Mouse (Mus musculus): ENCODE data around the gene Dmrt1. TPM values are rescaled to one million over a fixed set of nuclear protein-coding genes. Genes with fewer than 3 reads are reported as not detected.

Dmrt1 gene
- polyA plus RNA-seq, 1 experiment from 2014 or later = not detected

DNA sequence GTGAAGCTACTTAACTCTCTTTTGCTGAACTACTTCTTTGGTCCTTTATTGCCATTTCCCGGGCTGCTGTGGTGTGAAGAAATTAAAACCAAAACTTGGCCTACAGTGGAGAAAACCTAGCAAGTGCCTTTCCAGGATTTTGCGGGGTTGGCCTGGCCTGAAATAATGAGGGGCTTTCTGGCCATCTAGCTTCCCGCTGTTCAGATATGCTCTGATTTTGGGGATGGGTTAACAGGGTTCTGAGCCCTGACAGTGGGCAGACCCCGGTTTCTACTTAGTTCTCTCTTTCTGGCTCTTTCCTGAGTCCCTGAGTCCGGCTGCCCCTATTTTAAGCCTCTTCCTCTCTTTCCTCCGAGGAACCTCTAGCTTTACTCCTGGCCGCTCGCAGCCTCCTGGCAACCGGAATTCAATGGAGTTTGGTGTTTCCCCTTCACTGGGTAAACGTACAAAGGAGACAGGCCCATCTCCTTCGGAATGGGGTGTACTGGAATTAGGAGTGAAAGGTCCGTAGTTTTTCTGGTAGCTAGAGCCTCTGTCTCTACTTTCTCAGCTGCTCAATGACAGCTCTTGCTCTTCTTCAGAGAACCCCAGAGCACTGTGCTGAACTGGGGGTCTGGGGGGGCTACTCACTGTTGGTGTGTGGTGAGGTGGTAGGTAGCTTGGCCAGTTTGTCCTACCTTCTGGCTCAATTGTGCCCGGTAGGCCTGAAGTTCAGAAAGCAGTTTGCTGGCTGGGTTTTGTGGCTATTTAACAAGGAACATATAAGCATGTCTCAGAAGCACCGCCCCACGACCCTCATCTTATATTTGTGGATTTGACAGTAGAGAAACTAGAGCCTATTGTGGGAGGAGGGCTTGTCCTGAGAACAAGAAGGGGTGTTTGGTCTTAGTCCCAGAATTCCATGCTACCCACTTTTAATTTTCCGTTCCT is 106.7 kb downstream of the Dmrt1 start:
- Histone ChIP-seq H3K4me3 (ENCODE audit: low read depth, low read length) (no peak overlapping the region), H3K27me3 (ENCODE audit: insufficient read depth, low read length) (peaks cover 96% of the 10 kb centered on the region), H3K27ac (ENCODE audit: low read depth) (no peak overlapping the region), H3K9me3 (ENCODE audit: low read length) (no peaks in the 10 kb centered on the region), H3K4me2 (ENCODE audit: low read depth, low read length) (no peak overlapping the region), H3K4me1 (ENCODE audit: insufficient read depth) (peaks cover 10% of the 10 kb centered on the region), H3K36me3 (replicated peaks; ENCODE audit: insufficient read depth, low read length) (no peaks in the 10 kb centered on the region), H3K9ac (replicated peaks) (no peak overlapping the region)
- DNase-seq (no peak), ATAC-seq (no peak)
- TF ChIP-seq EP300 (IDR thresholded peaks at IDR 0.05; ENCODE audit: low read depth) (no peak), CTCF (IDR thresholded peaks at IDR 0.05; ENCODE audit: low read depth) (no peak)
- 7% methylated on average over 16 of the region's 16 CpGs for WGBS (ENCODE audit: insufficient replicate concordance)

DNA sequence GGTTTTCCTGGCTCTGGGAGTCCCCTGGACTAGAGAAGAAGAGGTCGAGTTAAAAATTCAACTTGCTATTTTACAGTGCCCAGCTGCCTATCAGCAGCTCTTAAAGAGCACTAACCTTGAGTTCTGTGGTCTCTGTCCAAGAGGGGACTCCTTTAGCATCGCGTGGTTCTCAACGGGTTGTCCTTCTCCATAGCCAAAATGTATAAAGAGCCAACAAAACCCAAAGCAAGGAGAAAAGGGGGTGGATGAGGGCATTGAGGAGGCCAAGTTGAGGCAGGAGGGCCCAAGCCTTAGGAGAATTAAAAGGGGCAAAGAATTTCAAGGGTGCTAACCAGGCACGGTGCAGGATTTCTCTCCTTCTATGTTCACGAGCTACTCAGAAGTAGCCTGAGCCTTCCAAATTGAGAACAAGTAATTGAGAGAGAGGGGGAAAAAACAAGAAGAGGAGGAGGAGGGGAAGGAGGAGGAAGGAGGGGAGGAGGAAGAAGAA is 107.4 kb downstream of the Dmrt1 start:
- Histone ChIP-seq H3K9me3 (ENCODE audit: low read length) (no peaks in the 10 kb centered on the region), H3K27ac (ENCODE audit: low read depth) (no peak overlapping the region), H3K36me3 (replicated peaks; ENCODE audit: insufficient read depth, low read length) (no peaks in the 10 kb centered on the region), H3K27me3 (ENCODE audit: insufficient read depth, low read length) (peaks cover 90% of the 10 kb centered on the region), H3K4me1 (ENCODE audit: insufficient read depth) (peaks cover 10% of the 10 kb centered on the region), H3K4me3 (ENCODE audit: low read depth, low read length) (no peak overlapping the region), H3K9ac (replicated peaks) (no peak overlapping the region), H3K4me2 (ENCODE audit: low read depth, low read length) (no peak overlapping the region)
- no peak for DNase-seq
- WGBS (ENCODE audit: insufficient replicate concordance) = 5% methylated on average over 6 of the region's 6 CpGs
- TF ChIP-seq EP300 (IDR thresholded peaks at IDR 0.05; ENCODE audit: low read depth) (no peak), CTCF (IDR thresholded peaks at IDR 0.05; ENCODE audit: low read depth) (no peak)
- no peak for ATAC-seq

DNA sequence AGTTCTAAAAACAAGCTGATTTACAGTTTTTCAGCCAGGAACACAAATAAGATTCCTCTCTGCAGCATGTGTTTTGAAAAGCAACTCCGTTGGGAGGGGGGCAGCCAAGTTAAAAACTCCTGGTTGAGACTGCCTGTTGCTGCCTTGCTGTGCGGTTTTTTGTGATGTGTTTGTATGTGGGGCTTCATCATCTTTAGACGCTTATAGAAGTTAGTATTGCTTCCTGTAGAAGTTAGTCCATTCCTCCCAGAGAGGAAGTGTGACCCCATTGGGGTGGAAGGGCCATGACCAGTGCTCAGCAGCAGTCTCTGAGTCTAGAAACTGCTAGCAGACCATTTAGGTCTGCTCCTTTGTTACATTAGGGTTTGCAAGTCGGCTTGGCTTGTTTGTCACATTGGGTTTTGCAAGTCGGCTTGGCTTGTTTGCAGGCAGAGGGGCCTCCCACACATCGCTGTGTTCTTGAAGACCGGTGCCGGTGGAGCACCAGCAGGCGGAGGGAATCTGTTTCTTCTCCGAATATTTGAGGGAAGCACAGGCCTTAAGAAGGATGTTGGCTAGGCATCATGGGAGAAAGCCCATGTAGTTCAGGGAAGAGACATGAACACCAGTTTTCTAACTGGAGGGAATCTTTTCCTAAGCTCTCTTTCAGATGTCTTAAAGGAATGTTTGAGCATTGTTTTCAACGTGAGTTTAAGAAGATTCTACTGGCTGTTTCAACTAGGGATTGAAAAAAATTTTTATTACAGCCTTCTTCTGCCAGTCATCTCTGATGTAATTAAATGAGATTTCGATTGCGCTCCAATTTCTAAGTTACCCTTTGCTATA is 108.3 kb downstream of the Dmrt1 start:
- no peak for ATAC-seq
- Histone ChIP-seq H3K4me1 (ENCODE audit: insufficient read depth) (peaks cover 10% of the 10 kb centered on the region), H3K9me3 (ENCODE audit: low read length) (no peaks in the 10 kb centered on the region), H3K4me3 (ENCODE audit: low read depth, low read length) (no peak overlapping the region), H3K4me2 (ENCODE audit: low read depth, low read length) (no peak overlapping the region), H3K27me3 (ENCODE audit: insufficient read depth, low read length) (peaks cover 88% of the 10 kb centered on the region), H3K9ac (replicated peaks) (no peak overlapping the region), H3K36me3 (replicated peaks; ENCODE audit: insufficient read depth, low read length) (no peaks in the 10 kb centered on the region), H3K27ac (ENCODE audit: low read depth) (no peak overlapping the region)
- no peak for TF ChIP-seq EP300 (IDR thresholded peaks at IDR 0.05; ENCODE audit: low read depth)
- no peak for TF ChIP-seq CTCF (IDR thresholded peaks at IDR 0.05; ENCODE audit: low read depth)
- WGBS (ENCODE audit: insufficient replicate concordance) = 7% methylated on average over 13 of the region's 13 CpGs
- DNase-seq = no peak

DNA sequence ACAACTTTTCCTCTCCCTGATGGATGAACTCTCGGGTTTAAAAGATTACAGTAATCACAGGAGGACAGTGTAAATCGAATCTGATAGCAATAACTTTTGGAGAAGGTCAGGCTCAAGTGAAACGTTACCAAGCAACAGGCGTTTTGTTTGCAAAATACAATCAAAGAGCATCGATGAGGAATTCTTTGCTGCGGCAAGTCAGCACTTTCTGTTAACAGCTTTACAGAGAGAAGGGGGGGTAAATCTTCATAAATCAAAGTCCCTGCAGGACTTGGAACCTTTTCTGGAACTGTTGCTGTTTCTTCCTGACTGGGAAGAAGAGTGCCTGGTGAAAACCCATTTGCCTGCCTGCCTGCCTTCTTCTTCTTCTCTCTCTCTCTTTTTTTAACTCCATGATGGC is 110.5 kb downstream of the Dmrt1 start:
- Histone ChIP-seq H3K9ac (replicated peaks) (no peak overlapping the region), H3K36me3 (replicated peaks; ENCODE audit: insufficient read depth, low read length) (no peaks in the 10 kb centered on the region), H3K27ac (ENCODE audit: low read depth) (no peak overlapping the region), H3K4me3 (ENCODE audit: low read depth, low read length) (no peak overlapping the region), H3K9me3 (ENCODE audit: low read length) (no peaks in the 10 kb centered on the region), H3K4me2 (ENCODE audit: low read depth, low read length) (no peak overlapping the region), H3K4me1 (ENCODE audit: insufficient read depth) (peaks cover under 1% of the 10 kb centered on the region; the same call in 1 of the 2 replicates), H3K27me3 (ENCODE audit: insufficient read depth, low read length) (peaks cover 85% of the 10 kb centered on the region)
- TF ChIP-seq EP300 (IDR thresholded peaks at IDR 0.05; ENCODE audit: low read depth) (no peak), CTCF (IDR thresholded peaks at IDR 0.05; ENCODE audit: low read depth) (no peak)
- DNase-seq = no peak
- WGBS (ENCODE audit: insufficient replicate concordance) = 17% methylated on average over 6 of the region's 6 CpGs
- no peak for ATAC-seq

DNA sequence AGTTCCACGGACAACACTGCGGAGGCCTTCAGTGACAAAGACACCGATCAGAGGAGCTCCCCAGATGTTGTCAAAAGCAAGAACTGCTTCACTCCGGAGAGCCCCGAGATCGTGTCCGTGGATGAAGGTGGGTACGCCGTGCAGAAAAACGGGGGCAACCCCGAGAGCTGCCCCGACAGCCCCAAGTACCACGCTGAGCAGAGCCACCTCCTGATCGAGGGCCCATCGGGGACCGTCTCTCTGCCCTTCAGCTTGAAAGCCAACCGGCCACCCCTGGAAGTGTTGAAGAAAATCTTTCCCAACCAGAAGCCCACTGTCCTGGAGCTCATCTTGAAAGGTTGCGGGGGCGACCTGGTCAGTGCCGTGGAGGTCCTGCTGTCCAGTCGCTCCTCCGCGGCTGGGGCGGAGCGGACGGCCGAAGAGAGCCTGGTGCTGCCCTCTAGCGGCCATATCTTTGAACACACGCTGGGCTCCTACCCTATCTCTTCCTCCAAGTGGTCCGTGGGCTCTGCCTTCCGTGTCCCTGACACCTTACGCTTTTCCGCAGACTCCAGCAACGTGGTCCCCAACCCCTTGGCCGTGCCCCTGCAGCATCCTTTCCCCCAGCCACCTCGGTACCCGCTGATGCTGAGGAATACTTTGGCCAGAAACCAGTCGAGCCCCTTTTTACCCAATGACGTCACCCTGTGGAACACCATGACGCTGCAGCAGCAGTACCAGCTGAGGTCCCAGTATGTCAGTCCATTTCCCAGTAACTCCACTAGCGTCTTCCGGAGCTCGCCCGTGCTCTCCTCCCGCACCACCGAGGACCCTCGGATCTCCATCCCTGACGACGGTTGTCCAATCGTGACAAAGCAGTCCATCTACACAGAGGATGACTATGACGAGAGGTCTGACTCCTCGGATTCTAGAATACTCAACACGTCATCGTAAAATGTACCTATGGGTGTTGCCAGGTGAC is 117.2 kb downstream of the Dmrt1 start:
- Histone ChIP-seq H3K27ac (ENCODE audit: low read depth) (no peak overlapping the region), H3K4me1 (ENCODE audit: insufficient read depth) (peaks cover 5% of the 10 kb centered on the region; the same call in 1 of the 2 replicates), H3K4me3 (ENCODE audit: low read depth, low read length) (peak overlapping the region; percentile 22; the same call in 1 of the 2 replicates), H3K4me2 (ENCODE audit: low read depth, low read length) (peak overlapping the region; percentile 67), H3K27me3 (ENCODE audit: insufficient read depth, low read length) (peaks cover 61% of the 10 kb centered on the region), H3K9ac (replicated peaks) (no peak overlapping the region), H3K9me3 (ENCODE audit: low read length) (no peaks in the 10 kb centered on the region), H3K36me3 (replicated peaks; ENCODE audit: insufficient read depth, low read length) (no peaks in the 10 kb centered on the region)
- DNase-seq (peak; percentile 79), ATAC-seq (peak; percentile 73; the same call in 1 of the 2 replicates)
- WGBS (ENCODE audit: insufficient replicate concordance) = 29% methylated on average over 54 of the region's 54 CpGs
- TF ChIP-seq CTCF (IDR thresholded peaks at IDR 0.05; ENCODE audit: low read depth) (peak; percentile 80), EP300 (IDR thresholded peaks at IDR 0.05; ENCODE audit: low read depth) (no peak)
